Mouse (Mus musculus) stomach, embryonic 15.5 days (tissue): ENCODE measurements around the gene Fbxw4. TPM values are rescaled to one million over a fixed set of nuclear protein-coding genes. Genes with fewer than 3 reads are reported as not detected.

ENCODE experiments used
- ATAC-seq: fragments of 200-750 bp; cut with Nextera tagmentation; 2 replicates; pipeline ENCODE4 v1.8.0; 2017; ENCODE audit warnings: low read depth, moderate number of reproducible peaks, moderate TSS enrichment; ENCODE audit not compliant: insufficient read depth, low FRiP score
- H3K27ac ChIP-seq: fragments of 300-500 bp; sonication (generic); 2 replicates; pipeline ENCODE4 v1.5.1; 2015; ENCODE audit warnings: mild to moderate bottlenecking, inconsistent platforms
- H3K27me3 ChIP-seq: fragments of 300-500 bp; sonication (generic); replicated peaks from 2 replicates; pipeline ENCODE4 v1.6.1; 2015; ENCODE audit warnings: inconsistent platforms
- H3K36me3 ChIP-seq: fragments of 300-500 bp; sonication (generic); 2 replicates; pipeline ENCODE4 v1.6.1; 2015; ENCODE audit warnings: inconsistent platforms
- H3K4me1 ChIP-seq: fragments of 300-500 bp; sonication (generic); 2 replicates; pipeline ENCODE4 v1.6.1; 2015; ENCODE audit warnings: inconsistent platforms
- H3K4me2 ChIP-seq: fragments of 300-500 bp; sonication (generic); 2 replicates; pipeline ENCODE4 v1.6.1; 2015; ENCODE audit warnings: mild to moderate bottlenecking, inconsistent platforms
- H3K4me3 ChIP-seq: fragments of 300-500 bp; sonication (generic); replicated peaks from 2 replicates; pipeline ENCODE4 v1.5.1; 2015; ENCODE audit warnings: inconsistent platforms
- H3K9ac ChIP-seq: fragments of 300-500 bp; sonication (generic); 2 replicates; pipeline ENCODE4 v1.6.1; 2015; ENCODE audit warnings: inconsistent platforms
- H3K9me3 ChIP-seq: fragments of 300-500 bp; sonication (generic); 2 replicates; pipeline ENCODE4 v1.6.1; 2016; ENCODE audit warnings: inconsistent platforms
- WGBS: fragments of 180-500 bp; shearing (Covaris S2); methylation state at CpG from one replicate; pipeline ENCODE4 v1.1.7; 2015; 5-methylcytosine and 5-hydroxymethylcytosine counted together
- polyA plus RNA-seq: library from polyadenylated mRNA; unstranded; fragments of >200 nt; fragmentation: Nextera tagmentation; extraction: Ambion mirVana; gene quantifications from 2 replicates; pipeline ENCODE4 v1.2.1, GENCODE M21; 2015

Fbxw4 gene
- polyA plus RNA-seq, 1 experiment from 2014 or later: 3.7 TPM

DNA sequence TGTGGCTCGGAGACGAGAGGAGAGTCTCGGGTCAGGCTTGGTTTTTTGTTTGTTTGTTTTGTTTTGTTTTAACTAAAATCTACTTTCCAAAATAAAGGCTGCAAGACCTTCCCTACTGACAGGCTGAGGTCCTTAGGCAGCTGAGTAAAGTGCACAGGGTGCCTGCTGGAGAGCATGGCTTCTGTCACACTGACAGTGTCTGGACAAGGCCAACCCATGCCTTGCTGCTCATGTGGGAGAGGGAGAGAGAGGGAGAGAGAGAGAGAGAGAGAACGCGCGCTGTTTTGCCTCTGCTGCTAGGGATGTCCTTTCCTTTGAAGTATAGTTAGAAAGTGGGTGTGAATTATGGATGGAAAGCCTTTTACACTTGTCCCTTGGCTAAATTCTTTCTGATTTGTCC is 128.6 kb downstream of the Fbxw4 start:
- WGBS: 59% methylated on average over 6 of the region's 6 CpGs
- Histone ChIP-seq H3K4me2 (no peak overlapping the region), H3K9me3 (no peaks in the 10 kb centered on the region)

DNA sequence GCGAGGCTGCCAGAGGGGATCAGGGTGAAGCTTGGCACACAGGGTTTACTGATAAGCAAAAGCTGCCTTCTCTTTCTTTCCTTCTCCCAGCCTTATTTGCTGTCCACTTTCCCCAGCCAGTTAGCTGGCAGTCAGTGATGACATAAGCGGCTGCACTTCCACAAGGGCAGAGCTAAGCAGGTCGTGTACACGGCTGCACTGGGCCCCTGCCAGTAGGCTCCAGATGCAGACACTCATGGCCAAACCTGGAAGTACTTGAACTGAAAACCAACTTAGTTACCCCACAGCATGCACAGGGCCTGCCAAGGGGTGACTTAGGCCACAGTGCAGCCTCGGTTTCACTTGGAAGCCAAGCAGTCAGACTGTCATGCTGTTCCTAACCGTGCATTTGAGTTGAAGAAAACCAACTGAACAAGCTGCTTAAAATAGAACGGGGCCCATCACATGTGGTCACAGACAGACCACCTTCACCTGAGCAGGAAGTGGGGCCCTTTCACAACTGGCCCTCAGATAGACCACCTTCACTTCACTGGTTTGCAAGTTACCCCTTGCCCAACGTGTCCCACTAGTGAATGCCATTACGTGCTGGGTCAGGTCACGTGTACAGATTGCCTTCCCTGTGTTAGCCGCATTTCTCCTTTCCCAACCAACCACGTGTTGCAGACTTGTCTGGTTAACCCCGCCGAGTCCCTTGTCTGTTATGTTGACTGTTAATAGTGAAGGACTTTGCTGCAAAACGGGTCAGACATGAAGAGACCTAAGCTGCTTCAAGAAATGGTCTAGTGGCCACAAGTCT is 129.7 kb downstream of the Fbxw4 start:
- Histone ChIP-seq H3K4me2 (no peak overlapping the region), H3K27me3 (no peaks in the 10 kb centered on the region), H3K9me3 (no peaks in the 10 kb centered on the region), H3K36me3 (0 out of 2 replicates have a peak, but pooled peaks cover 4% of the 10 kb centered on the region), H3K4me3 (no peak overlapping the region), H3K9ac (no peak overlapping the region), H3K27ac (no peak overlapping the region), H3K4me1 (no peaks in the 10 kb centered on the region)
- WGBS: 66% methylated on average over 15 of the region's 15 CpGs
- peak; percentile 29 for ATAC-seq

More for the DNA sequence above, 128.6 kb downstream of the Fbxw4 start:
- Histone ChIP-seq H3K9ac (no peak overlapping the region), H3K27me3 (no peaks in the 10 kb centered on the region), H3K4me3 (no peak overlapping the region), H3K36me3 (0 out of 2 replicates have a peak, but pooled peaks cover 4% of the 10 kb centered on the region), H3K4me1 (no peaks in the 10 kb centered on the region), H3K27ac (no peak overlapping the region)
- ATAC-seq: no peak

DNA sequence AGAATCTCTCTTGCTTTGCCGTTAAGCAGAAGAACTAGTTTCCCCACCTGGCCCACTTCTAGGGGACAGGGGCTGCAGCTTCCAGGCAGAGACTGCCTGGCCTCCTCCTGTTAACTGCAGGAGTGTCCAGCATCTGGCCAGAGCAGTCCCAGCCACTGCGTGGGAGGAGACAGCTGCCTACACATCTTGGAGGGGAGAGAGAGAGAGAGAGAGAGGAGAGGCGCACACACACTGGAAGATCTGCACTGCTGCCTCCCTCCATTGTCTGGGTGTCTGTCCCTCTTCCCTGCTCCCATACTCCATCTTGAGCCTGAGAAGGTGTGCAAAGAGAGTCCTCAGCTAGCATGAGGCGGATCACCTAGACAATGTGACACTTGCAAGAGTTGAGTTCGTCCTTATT is 130.8 kb downstream of the Fbxw4 start:
- H3K27me3 ChIP-seq: no peaks in the 10 kb centered on the region
- no peak for ATAC-seq
- no peak overlapping the region for H3K27ac ChIP-seq
- H3K36me3 ChIP-seq: 0 out of 2 replicates have a peak, but pooled peaks cover 4% of the 10 kb centered on the region
- no peaks in the 10 kb centered on the region for H3K4me1 ChIP-seq
- 76% methylated on average over 5 of the region's 5 CpGs for WGBS
- no peak overlapping the region for H3K9ac ChIP-seq
- no peak overlapping the region for H3K4me3 ChIP-seq
- H3K4me2 ChIP-seq: no peak overlapping the region
- H3K9me3 ChIP-seq: no peaks in the 10 kb centered on the region

Other genes starting within 250 kb of the Fbxw4 start
- 12.5 and 12.8 TPM in 2 replicates for gene Poll, start 99.8 kb downstream of the Fbxw4 start, polyA plus RNA-seq
- gene Gm17018, start 99.7 kb downstream of the Fbxw4 start, polyA plus RNA-seq: 37.5 and 43.2 TPM in 2 replicates
- gene Fgf8, start 82.6 kb upstream of the Fbxw4 start, polyA plus RNA-seq: 0.17 TPM in 1 of 2 replicates, not detected in the other
- gene Npm3, start 89.3 kb upstream of the Fbxw4 start, polyA plus RNA-seq: 16.0 and 16.3 TPM in 2 replicates
- gene Mgea5, start 123.5 kb upstream of the Fbxw4 start, polyA plus RNA-seq: 42.2 and 47.2 TPM in 2 replicates
- gene Kcnip2, start 155.7 kb upstream of the Fbxw4 start, polyA plus RNA-seq: 1.6 and 2.8 TPM in 2 replicates